Mouse (Mus musculus) adrenal gland (tissue): ENCODE measurements at regions not wholly inside any gene's neighbourhood (a gene's known extent, or its start where the extent isn't known, plus 50 kb on each side); places are given as distances from the start of the nearest gene placed in this dataset.

Experiments used
- intact Hi-C: fragments of 180-260 bp; cut with DNase I; formaldehyde crosslinking; loops from one replicate; pipeline ENCODE4 v1.15.1; 2025

DNA sequence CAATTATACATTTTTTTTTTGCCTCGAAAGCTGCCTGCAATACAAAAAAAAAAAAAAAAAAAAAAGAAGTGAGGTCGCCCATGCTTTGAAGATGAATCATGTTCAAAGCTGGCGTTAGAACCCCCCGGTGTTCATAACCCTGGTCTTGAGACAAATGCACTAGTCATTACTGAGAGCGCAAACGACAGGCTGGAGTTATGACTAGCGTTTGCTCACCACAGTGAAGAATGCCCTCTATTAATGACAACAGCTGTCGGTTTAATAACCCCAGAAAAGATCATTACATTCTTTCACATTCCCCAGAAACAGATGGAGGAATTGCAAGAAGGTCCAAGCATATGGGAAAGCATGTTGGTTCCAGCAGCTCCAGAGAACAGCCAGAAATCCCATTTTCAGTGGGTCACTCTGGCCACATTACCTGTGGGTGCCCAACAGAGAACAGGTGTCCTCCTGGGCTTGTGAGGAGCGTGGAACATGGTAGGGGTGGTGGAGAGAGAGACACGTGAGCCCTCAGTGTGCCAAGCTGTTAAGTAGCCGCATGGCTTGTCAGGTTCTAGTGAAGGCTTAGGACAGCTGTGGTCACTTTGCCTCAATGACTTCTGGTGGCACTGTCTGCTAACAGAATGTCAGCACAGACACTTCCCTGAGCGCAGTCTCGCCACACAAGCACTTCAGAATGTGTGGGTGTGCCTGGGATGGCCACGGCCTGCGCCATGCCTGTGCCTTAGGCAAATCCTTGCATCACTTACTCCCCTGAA lies 60.4 kb downstream of the Aipl1 start:
- intact Hi-C loops, result no loop called here

DNA sequence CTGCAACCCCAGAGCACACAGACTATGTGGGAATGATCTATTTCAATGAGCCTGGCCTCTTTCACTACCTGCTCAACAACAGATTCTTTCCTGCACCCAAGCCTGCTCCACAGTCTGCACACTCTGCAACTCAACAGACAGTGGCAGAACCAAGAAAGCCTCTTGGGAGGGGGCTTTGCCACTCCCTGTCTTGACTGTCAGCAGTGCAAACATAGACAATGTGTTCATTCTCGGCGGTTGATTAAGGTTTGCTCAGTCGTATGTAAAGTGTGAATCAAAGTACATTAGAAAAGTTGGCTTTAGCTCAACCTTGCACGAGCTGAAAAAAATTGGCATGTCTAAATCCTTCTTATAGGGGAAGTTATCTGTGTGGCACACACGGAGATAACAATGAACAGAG lies 66.0 kb downstream of the Aipl1 start:
- intact Hi-C loops, result no loop called here

DNA sequence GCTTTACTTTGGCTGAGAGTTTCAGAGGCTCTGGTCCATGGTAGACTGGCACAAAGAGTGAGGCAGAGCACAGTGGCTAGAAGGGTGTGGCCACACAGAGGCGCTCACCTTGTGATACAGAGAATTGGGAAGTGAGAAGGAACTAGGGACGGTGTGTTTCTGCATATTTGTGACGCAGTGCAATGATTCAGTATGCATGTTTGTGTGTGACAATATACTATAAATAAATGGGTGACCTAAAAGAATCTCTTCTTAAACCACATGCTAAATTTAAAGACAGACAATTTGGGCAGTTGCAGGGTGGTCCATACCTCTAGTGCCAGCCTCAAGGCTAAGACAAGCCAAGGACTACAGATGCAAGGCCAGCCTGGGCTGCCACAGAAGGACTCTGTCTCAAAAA lies 75.0 kb downstream of the Aipl1 start:
- intact Hi-C loops, result no loop called here

DNA sequence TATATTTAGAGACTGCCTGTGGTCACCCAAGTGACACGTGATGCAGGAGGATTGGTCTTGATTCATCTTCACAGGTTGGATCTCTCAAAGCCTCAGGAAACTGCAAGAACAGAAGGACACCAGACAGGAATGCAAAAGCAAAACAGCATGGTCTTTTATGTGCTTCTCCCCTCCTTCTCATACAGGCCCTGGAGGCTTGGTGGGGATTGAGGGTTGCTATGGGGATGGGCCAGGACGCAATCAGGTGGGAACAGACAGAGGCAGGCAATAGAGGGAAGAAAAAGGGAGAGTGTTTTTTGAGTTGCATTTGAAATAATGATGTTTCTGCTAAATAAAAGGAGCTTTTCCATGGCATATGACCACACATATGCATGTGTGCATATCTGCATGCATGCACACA lies 84.8 kb downstream of the Aipl1 start:
- intact Hi-C loops, result no loop called here

DNA sequence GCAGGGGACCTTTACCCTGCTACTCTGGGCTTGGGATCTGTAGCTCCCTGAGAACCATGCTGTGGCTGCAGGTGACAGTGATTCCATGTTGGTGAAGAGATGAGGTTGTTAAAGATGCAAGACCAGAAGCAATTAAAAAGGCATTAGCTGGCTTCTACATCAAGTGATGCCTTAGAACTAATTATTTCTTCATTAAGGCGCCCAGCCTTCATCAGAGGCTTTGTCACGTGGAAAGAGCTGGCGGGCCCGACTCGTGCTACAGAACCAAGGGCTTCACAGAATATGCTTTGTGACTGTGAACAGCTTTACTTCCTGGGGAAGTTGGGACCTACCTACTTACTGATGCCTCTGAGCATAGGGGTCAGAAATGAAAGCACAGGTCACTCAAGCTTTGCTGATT lies 90.1 kb downstream of the Aipl1 start:
- intact Hi-C loops, result no loop called here

DNA sequence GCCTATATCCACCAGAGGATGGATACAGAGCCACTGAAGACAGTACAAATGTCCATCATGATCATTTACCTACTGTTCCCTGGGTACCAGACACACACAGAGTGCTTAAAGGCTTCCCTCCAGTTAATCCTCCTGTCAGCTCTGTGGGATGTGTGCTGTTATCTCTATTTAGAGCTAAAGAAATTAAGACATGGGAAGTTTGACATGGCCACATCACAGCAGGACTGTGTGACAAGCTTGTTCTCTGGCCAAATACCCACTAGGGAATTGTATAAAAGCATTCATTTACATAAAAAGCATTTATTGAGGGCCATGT lies 92.3 kb downstream of the Aipl1 start:
- intact Hi-C loops, result no loop called here

DNA sequence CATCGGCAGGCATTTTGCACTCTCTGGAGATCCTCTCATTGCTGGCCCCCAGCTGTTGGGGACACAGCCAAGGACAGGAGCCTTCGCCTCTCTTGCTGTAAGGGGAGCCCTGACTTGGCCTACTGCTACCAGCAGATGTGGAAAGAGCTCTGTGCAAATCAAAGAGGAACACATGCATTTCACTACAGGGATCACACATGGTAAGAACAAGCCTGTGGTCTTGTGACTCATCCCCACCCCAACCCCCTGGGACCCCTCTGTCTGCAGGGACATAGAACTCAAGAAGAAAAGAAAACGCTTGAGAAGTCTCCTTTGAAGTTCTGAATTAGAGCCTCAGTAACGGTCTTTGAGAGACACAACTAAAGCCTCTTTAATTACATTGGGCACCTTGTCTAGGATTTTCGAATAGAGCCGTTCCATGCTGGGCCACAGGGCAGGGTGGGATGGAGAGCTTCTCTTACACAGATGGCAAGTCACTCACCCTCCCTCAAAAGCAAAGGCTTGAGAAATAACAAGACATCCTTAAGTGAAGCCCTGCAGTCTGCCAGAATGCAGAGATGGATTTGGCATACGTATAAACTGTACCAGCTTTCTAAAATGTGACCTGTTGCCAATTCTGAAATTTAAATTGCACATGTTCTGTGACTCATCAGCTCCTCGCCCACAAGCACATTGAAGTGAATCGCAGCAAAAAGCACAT lies 92.8 kb downstream of the Aipl1 start:
- intact Hi-C loops, result no loop called here

DNA sequence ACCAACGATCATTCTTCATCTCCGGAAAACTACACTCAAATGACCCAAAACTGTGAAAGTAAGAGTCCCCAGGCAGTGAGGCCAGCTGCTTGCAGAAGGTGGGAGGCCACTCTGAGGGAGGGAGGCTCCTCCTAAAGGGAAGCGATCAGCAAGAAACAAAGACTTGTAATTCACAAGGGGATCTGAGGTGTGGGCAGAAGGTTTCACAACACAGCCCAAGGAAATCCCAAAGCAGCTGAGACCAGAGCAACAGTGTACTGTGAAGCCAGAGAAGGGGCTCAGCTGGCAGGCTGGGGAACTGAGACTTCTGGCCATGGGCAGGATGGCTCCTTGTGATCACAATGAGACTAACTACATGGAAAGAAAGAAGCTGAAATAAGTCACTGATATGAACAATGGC lies 93.8 kb downstream of the Aipl1 start:
- intact Hi-C loops, result no loop called here

DNA sequence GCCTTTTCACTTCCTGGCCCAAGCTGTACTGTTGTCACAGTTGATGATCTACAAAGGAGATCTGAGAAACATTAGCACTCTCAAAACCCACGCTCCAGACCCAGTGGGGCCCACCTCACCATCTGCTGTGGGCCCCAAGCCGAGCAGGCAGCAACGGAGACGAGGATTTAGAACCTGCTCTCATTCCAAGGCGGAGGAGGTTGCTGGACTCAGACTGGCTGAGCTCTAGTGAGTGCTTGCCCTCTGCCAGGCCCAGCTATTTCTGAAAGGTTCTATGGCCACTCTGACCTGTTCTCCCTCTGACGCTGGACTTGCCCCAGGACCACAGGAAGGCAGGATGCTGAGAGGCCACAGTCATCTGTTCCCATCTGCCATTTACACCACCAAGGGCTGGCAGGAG lies 98.2 kb downstream of the Aipl1 start:
- intact Hi-C loops, result no loop called here

DNA sequence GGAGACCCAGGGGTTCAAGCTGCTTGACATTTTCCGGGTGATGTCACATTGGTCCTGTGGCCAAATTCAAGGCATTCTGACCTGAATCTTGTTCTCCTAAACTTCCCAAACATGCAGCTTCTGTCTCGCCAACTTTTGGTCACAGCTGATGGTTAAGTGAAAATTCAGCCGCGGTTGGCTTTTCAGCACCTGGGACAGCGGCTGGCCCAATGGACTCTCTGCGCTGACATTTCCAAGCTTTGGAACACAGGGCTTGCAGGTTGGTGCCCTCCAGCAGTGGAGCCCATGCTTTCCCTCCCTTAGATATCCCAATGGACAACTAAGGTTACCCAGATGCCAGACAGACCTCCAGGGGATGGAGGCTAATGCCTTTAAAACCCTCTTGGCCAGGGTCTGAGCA lies 100.2 kb downstream of the Aipl1 start:
- intact Hi-C loops, result no loop called here

DNA sequence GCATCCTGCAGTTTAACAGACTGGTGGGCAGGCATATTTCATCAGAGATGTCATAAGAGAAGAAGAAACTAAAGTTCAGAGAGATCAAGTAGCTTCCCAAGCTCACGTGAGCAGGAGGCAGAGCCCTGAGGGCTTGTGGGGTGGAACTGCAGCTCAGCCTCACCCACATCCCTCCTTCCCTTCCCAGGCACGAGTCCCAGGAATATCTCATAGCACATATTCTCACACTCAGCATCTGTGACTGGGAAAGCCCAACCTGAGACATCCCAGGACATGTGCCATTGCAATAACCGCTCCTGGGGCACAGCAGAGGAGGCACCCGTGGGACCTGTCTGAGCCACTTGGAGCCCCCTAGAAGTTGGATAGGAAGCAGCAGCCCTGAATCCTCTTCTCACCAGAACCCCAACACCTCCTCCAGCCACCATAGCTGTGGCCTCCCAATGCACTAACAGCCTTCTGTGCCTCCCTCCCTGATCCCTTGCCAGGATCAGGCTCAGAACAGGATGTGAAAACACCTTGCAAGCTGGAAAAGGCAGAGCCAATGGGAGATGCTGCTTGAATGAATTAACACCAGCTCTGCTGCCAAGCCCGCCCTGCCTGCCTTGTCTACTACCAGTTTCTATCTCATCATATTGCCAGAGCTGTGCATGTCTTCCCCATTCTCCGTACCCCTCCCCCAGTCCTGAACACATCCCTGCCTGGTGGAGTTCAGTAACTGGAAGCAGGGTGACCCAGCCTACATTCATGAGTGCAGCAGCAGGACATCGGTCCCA lies 107.4 kb downstream of the Aipl1 start:
- intact Hi-C loops, result no loop called here

DNA sequence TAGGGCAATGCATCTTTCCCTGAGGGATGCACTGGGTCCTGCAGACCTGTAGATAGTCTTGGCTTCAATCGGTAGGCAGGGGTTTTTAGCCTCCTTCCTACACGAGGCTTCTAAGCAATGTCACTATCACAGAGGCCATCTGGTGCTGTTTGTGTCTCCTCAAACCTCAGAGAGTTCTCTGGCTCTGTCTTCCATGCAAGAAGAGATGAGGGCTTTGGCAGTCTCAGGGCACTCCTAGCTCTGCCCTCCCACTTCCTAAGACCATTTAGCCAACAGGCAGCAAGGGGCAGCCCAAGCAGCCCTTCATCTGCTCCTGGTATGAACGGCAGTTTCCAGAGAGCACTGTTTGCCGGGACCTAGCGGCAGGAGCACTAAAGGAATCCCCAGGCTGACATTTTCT lies 122.6 kb downstream of the Aipl1 start:
- intact Hi-C loops, result no loop called here

DNA sequence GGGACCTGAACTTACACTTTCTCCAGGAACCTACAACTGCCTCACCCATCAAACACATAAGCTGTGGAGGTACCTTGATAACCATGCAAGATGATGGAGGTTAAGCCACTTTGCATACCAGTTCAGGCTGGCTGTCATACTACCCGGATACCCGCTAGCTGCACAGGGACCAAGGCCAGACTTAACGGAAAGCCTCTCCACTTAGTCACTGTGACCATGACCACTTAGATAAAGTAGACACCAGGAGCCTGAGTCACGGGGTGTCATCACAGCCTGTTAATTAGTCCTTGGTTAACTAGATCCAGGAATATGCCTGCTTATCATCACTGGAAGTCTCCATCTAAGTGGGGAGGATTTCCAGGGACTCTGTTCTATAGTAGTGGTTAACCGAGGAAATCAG lies 124.7 kb downstream of the Aipl1 start:
- intact Hi-C loops, result no loop called here

DNA sequence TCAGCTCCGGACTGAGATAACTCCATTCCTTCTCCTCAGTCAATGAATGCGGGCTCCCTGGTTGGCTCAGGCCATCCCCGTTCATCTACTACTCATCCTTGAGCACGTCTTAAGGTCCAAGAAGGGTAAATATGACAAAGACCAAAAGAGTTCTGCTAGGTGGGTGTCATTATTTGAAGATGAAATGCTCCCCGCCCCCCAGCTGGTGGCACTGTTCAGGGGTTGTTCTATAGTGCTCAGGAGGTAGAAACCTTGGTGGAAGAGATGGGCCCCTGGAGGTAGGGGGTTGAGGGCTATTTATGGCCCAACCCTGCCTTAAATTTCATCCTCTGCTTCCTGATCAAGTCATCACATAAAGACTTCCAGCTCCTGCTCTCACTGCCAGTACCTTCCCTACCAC lies 126.0 kb downstream of the Aipl1 start:
- intact Hi-C loops, result no loop called here

DNA sequence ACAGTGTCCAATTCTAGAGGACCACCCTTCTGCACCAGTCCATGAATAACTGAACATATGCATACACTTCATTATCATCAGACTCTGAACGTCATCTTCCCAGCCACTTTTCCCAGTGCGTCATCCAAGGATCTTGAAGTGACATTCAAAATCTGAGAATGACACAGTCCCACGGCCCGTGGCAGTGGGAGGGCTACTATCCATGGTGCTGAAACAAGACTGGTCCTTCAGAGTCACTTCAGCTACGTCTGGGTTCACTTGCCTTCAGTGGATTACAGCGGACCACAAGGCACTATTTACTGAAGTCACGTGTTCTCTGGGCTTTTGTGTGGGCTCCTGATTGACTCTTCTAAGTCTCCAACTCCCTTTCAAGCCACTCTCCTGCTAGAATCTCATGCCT lies 128.7 kb downstream of the Aipl1 start:
- intact Hi-C loops, result no loop called here

DNA sequence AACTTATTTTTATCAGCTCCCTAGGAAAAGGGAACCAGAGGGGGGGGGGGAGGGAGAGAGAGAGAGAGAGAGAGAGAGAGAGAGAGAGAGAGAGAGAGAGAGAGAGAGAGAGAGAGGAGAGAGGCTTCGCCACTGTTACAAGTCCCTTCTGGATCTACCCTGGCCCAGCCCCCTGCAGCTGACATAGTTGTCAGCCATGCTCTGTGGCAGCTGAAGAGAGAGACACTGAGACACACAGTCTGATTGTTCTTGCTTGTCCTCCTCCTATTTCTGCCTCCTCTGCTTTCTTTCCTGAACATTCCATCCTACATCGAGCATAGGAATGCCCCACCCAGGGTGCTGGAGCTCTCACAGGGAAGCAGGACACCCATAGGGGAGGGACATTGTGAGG lies 134.3 kb downstream of the Aipl1 start:
- intact Hi-C loops, result no loop called here

DNA sequence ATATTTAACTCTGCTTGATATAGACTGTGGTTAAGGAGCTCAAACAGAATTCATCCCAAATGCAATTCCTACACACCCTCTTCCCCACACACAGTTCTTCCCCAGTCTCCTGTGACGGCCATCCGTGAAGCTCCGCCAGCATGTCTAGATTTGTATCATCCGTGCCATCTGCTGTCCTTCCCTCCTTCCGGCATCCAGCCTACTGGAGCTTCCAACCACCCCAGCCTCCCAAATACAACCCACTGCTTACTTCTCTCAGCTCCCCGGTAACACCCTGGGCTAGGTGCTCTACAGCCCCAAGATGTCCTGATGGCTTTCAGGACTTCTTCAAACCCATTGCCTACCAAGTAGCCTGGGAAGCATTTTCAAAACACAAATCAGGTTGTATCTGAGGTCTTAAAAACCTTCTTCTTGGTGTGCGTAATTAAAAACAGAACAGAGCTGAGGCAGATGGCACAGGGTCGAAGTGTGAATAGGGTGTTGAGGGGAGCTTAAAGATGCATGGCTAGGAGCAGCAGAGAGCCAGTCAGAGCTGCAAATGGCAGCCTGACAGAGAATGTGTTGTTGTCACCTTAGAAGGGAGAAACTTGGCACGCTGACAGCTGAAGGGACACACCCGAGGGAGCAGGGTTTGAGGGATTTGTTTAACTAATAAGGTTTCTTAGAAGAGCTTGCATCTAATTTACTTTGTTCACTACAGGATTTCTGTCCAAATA lies 134.8 kb downstream of the Aipl1 start:
- intact Hi-C loops, result no loop called here

DNA sequence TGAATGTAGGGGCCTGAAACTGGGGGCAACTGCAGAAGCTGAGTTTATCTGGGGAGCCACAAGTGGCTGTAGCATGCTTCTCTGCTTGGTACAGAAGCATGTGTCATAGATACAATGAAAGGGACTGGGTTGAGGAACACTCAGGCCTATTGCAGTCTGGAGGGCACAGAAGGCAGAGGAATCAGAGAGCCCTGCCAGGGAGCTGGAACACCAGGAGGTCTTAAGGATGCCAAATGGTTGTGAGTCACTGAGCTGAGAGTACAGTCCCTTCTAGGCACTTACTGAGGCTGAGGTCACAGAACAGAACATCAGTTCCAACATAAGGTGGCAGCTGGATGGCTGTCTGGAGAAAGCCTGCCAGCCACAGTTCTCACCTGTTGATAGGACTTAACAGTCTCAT lies 136.5 kb downstream of the Aipl1 start:
- intact Hi-C loops, result no loop called here

DNA sequence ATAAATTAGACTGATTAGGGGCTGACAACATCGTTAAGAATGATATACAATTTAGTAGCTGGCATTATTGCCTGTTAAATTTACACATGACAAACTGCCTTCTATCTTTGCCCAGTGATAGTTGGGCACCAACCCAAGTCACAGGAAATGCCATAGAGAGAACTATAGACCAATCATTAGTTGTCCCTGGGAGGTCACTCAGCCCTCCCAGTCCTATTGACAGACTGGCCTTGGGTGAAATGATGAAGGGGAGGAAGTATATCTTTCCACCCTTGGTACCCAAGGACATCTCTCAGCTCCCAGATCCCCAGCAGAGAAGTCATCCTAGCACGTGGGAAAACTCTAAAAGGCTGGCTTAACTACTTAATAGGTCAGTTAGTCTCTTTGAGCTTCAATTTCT lies 139.8 kb downstream of the Aipl1 start:
- intact Hi-C loops, result no loop called here

DNA sequence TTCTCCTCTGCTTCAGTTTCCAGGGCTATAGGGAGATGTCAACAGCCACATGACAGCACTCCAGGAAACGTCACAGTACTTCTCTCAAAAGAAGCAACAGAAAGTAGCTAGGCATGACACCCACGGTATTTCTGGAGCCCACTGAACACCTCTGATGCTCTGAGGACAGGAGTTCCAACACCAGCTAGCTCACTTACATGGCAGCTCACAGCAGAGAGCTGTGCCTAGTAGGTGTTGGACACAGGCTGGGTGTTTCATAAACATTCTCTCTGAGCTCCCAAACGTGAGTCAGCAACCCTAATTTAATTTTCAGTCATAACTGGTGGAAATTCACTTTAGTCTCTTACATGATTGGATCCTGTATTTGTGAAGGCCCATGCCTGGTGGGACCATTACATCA lies 140.2 kb downstream of the Aipl1 start:
- intact Hi-C loops, result no loop called here

DNA sequence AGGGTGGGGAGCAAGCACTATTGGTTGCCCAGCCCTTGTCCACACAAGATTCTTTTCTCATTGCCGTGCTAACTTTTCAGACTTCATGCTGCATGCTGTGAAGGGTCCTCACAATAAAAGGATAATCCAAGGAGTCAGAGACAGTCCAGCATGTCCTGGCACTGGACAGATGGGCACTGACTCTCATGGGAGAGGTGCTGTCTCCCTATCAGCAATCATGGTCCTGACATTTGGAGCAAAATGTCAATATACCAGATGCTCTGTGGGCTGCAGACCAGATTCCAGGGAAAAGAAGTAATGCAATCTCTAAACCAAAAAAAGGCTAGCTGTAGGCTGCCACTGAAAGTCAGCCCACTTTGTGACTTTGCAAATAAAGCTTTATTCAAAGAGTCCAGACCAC lies 141.5 kb downstream of the Wscd1 start:
- intact Hi-C loops, result no loop called here

DNA sequence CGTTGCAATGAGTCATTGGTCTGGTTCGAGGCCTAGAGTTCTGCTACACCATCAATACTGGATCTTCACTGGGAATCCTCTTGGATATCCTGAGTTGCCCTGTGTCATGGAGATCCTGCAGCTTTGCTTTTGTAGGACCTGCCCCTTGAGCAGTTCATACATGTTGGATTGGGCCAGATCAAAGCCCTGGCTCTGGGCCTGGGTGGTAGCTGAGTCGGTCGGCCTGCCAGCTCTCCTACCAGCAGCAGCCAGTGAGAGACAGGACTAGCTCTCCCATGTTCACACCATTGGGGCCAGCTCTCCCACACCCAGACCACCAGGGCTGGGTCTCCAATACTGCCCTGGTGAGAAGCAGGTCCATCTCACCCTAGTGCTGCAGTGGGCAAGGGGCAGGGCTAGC lies 139.4 kb downstream of the Wscd1 start:
- intact Hi-C loops, result no loop called here
